Mouse (Mus musculus): ENCODE measurements around the gene Xpa. TPM values are rescaled to one million over a fixed set of nuclear protein-coding genes. Genes with fewer than 3 reads are reported as not detected.

The Xpa gene
- polyA plus RNA-seq, 1 experiment: not detected

DNA sequence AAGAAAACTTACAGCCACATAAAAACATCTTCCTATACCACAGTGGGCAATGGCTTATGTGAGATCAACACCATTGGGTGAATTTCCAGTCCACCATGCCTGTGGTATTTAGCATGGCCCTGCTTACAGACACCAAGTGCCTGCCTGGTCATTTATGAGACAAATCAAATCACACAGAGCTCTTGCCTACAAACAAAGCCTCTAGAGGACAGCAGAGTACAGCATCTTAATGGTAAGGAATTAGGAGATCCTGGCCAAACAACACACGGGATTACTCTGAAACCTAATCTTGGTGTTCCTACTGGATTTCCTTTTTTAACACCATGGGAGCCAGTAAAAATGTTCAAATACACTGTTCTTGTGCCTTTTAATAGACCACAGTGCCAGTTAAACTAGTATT lies 80.8 kb downstream of the Xpa start:
- Histone ChIP-seq H3K4me3 (ENCODE audit: insufficient read depth, low read depth, low read length) (no peak overlapping the region), H3K4me1 (ENCODE audit: control insufficient read depth, insufficient read depth, low read length) (no peaks in the 10 kb centered on the region; the same call in 1 of the 2 replicates), H3K27ac (ENCODE audit: insufficient read depth, low read depth, low read length) (no peak overlapping the region)
- WGBS: 47% methylated on average over 1 of the region's 1 CpGs
- TF ChIP-seq CTCF (IDR thresholded peaks at IDR 0.05; ENCODE audit: insufficient read depth, low read depth, low read length): no peak
- TF ChIP-seq POLR2A (IDR thresholded peaks at IDR 0.05; ENCODE audit: insufficient read depth, low read depth, low read length): no peak

GRCm38 (mm10) chr4:46111361-46111760 lies 84.8 kb downstream of the Xpa start:
- TF ChIP-seq CTCF (IDR thresholded peaks at IDR 0.05; ENCODE audit: insufficient read depth, low read depth, low read length) (no peak), POLR2A (IDR thresholded peaks at IDR 0.05; ENCODE audit: insufficient read depth, low read depth, low read length) (no peak)
- no peak overlapping the region for H3K4me3 ChIP-seq (ENCODE audit: insufficient read depth, low read depth, low read length)
- WGBS: 38% methylated on average over 3 of the region's 3 CpGs
- H3K4me1 ChIP-seq (ENCODE audit: control insufficient read depth, insufficient read depth, low read length): peaks cover 2% of the 10 kb centered on the region
- H3K27ac ChIP-seq (ENCODE audit: insufficient read depth, low read depth, low read length): no peak overlapping the region

DNA sequence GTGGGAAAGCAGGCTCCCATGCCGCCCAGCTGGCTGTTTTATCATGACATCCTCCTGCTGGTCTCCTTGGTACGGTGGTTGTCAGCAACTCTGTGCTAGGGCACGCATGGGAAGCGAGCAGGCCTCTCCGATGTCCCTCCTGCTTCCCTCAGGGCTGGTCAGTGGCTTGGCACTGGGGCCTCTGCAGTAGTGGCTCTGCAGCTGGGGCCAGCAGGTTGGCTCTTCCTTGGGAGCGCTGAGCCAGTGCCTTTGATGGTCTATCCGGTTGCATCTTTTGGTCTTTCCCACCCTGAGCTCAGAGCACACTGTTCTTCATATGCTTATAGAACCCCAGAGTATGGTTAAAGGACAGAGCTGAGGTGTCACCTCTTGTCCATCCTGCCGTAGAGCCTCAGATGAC lies 86.0 kb downstream of the Xpa start:
- H3K4me1 ChIP-seq (ENCODE audit: control insufficient read depth, insufficient read depth, low read length): peaks cover 2% of the 10 kb centered on the region
- H3K27ac ChIP-seq (ENCODE audit: insufficient read depth, low read depth, low read length): no peak overlapping the region
- WGBS: 93% methylated on average over 8 of the region's 8 CpGs
- no peak for TF ChIP-seq CTCF (IDR thresholded peaks at IDR 0.05; ENCODE audit: insufficient read depth, low read depth, low read length)
- no peak for TF ChIP-seq POLR2A (IDR thresholded peaks at IDR 0.05; ENCODE audit: insufficient read depth, low read depth, low read length)
- H3K4me3 ChIP-seq (ENCODE audit: insufficient read depth, low read depth, low read length): no peak overlapping the region

Other genes starting within 250 kb of the Xpa start
- gene Tdrd7, start 231.0 kb downstream of the Xpa start, polyA plus RNA-seq (2012; ENCODE audit: insufficient read depth, insufficient read length, low replicate concordance, missing spikeins): not detected in 2 replicates
- not detected in 2 replicates for gene Tmod1, start 157.4 kb downstream of the Xpa start, polyA plus RNA-seq (2012; ENCODE audit: insufficient read depth, insufficient read length, low replicate concordance, missing spikeins)
- not detected in 2 replicates for gene Ncbp1, start 57.7 kb downstream of the Xpa start, polyA plus RNA-seq (2012; ENCODE audit: insufficient read depth, insufficient read length, low replicate concordance, missing spikeins)
- not detected in 2 replicates for gene Tstd2, start 57.6 kb downstream of the Xpa start, polyA plus RNA-seq (2012; ENCODE audit: insufficient read depth, insufficient read length, low replicate concordance, missing spikeins)
- gene Foxe1, start 147.3 kb upstream of the Xpa start, polyA plus RNA-seq (2012; ENCODE audit: insufficient read depth, insufficient read length, low replicate concordance, missing spikeins): not detected in 2 replicates
- not detected in 2 replicates for gene Trmo, start 193.1 kb upstream of the Xpa start, polyA plus RNA-seq (2012; ENCODE audit: insufficient read depth, insufficient read length, low replicate concordance, missing spikeins)
- not detected in 2 replicates for gene Hemgn, start 217.2 kb upstream of the Xpa start, polyA plus RNA-seq (2012; ENCODE audit: insufficient read depth, insufficient read length, low replicate concordance, missing spikeins)

Measured in olfactory bulb, adult 2 months (tissue).